Mouse (Mus musculus) CH12.LX (cell line): ENCODE data around the gene Tmem62.
"Not testable (repeated sequence)": the region's sequence is repeated elsewhere in the genome, so short reads cannot be mapped to it uniquely, and the experiment has no call there.

Experiments used
- E2F4 ChIP-seq: IDR thresholded peaks from 2 replicates; pipeline ENCODE4 v1.6.1; 2011; ENCODE audit warnings: low read depth, low read length, improper control_type of control experiment; ENCODE audit not compliant: insufficient replicate concordance
- ETS1 ChIP-seq: conservative IDR thresholded peaks from 2 replicates; pipeline ENCODE4 v1.6.1; 2012; ENCODE audit warnings: low read depth, mild to moderate bottlenecking, inconsistent platforms, low read length, improper control_type of control experiment, moderate library complexity
- MAX ChIP-seq: IDR thresholded peaks from 2 replicates; pipeline ENCODE4 v1.6.1; 2011; ENCODE audit warnings: low read length, improper control_type of control experiment
- POLR2A ChIP-seq: IDR thresholded peaks from 2 replicates; pipeline ENCODE4 v1.6.1; 2011; ENCODE audit warnings: low read depth, mild to moderate bottlenecking, improper control_type of control experiment, low read length
- UBTF ChIP-seq: IDR thresholded peaks from 2 replicates; pipeline ENCODE4 v1.6.1; 2012; ENCODE audit warnings: low read depth, mild to moderate bottlenecking, inconsistent platforms, low read length, improper control_type of control experiment, moderate library complexity

GRCm38 (mm10) chr2:120972257-120972656, 4.6 kb upstream of the Tmem62 start:
- not testable (repeated sequence) for TF ChIP-seq ETS1, POLR2A, UBTF, MAX, E2F4
